Mouse (Mus musculus) kidney, postnatal 0 days (tissue): ENCODE measurements around the gene Endou. TPM values are rescaled to one million over a fixed set of nuclear protein-coding genes. Genes with fewer than 3 reads are reported as not detected.

Source experiments
- ATAC-seq: fragments of 200-750 bp; cut with Nextera tagmentation; replicated peaks from 2 replicates; pipeline ENCODE4 v1.8.0; 2017; ENCODE audit warnings: low read depth, moderate number of reproducible peaks, moderate TSS enrichment, moderate library complexity; ENCODE audit not compliant: low FRiP score
- DNase-seq: peaks from one replicate; pipeline ENCODE4 v3.0.0-alpha.2; 2016; ENCODE audit warnings: low spot score
- H3K27ac ChIP-seq: fragments of 300-500 bp; sonication (generic); 2 replicates; pipeline ENCODE4 v1.5.1; 2014; ENCODE audit warnings: mild to moderate bottlenecking
- H3K27me3 ChIP-seq: fragments of 300-500 bp; sonication (generic); 2 replicates; pipeline ENCODE4 v1.6.1; 2014; ENCODE audit warnings: low read length, mixed read lengths; ENCODE audit not compliant: insufficient read depth
- H3K36me3 ChIP-seq: fragments of 300-500 bp; sonication (generic); 2 replicates; pipeline ENCODE4 v1.6.1; 2014; ENCODE audit warnings: low read length, mixed read lengths; ENCODE audit not compliant: insufficient read depth
- H3K4me1 ChIP-seq: fragments of 300-500 bp; sonication (generic); replicated peaks from 2 replicates; pipeline ENCODE4 v1.6.1; 2014; ENCODE audit warnings: antibody characterized with exemption, low read length, mixed read lengths; ENCODE audit not compliant: insufficient read depth
- H3K4me2 ChIP-seq: fragments of 300-500 bp; sonication (generic); 2 replicates; pipeline ENCODE4 v1.6.1; 2014; ENCODE audit warnings: mild to moderate bottlenecking, low read length, moderate library complexity, mixed read lengths
- H3K4me3 ChIP-seq: fragments of 300-500 bp; sonication (generic); replicated peaks from 2 replicates; pipeline ENCODE4 v1.5.1; 2014; ENCODE audit warnings: low read depth, low read length
- H3K9ac ChIP-seq: fragments of 300-500 bp; sonication (generic); 2 replicates; pipeline ENCODE4 v1.6.1; 2014; ENCODE audit warnings: low read depth, low read length
- H3K9me3 ChIP-seq: fragments of 300-500 bp; sonication (generic); replicated peaks from 2 replicates; pipeline ENCODE4 v1.6.1; 2016; ENCODE audit warnings: low read length, inconsistent platforms, mixed read lengths
- CTCF ChIP-seq: IDR thresholded peaks from 2 replicates; pipeline ENCODE4 v1.5.1; 2016; ENCODE audit warnings: antibody characterized with exemption, low read depth, mild to moderate bottlenecking, moderate library complexity
- WGBS: fragments of 180-500 bp; shearing (Covaris S2); extraction: QIAGEN DNeasy Blood & Tissue Kit; methylation state at CpG from one replicate; pipeline ENCODE4 v1.1.7; 2014; 5-methylcytosine and 5-hydroxymethylcytosine counted together
- polyA plus RNA-seq: library from polyadenylated mRNA; unstranded; fragments of >200 nt; fragmentation: Nextera tagmentation; extraction: Ambion mirVana; gene quantifications from 2 replicates; pipeline ENCODE4 v1.2.1, GENCODE M21; 2015

Gene Endou
- polyA plus RNA-seq, 1 experiment from 2014 or later, result 2.2 TPM

- DNase-seq, result no peak
- H3K4me3 ChIP-seq, result no peak overlapping the region
- no peak overlapping the region for H3K9ac ChIP-seq
- peaks cover 5% of the 10 kb centered on the region; the same call in 1 of the 2 replicates for H3K4me1 ChIP-seq
- H3K36me3 ChIP-seq, result no peaks in the 10 kb centered on the region
- H3K9me3 ChIP-seq, result no peaks in the 10 kb centered on the region
- H3K4me2 ChIP-seq, result no peak overlapping the region
- ATAC-seq, result no peak
- H3K27me3 ChIP-seq, result no peaks in the 10 kb centered on the region
- 95% methylated on average over 1 of the region's 1 CpGs for WGBS
- H3K27ac ChIP-seq, result no peak overlapping the region
- no peak for TF ChIP-seq CTCF
These were observed 15.4 kb downstream of the Endou start for GRCm38 (mm10) chr15:97715734-97716133.

GRCm38 (mm10) chr15:97715083-97715482 is 16.1 kb downstream of the Endou start:
- H3K27me3 ChIP-seq, result no peaks in the 10 kb centered on the region
- H3K27ac ChIP-seq, result no peak overlapping the region
- TF ChIP-seq CTCF, result no peak
- H3K4me2 ChIP-seq, result no peak overlapping the region
- ATAC-seq (no peak), DNase-seq (no peak)
- H3K9me3 ChIP-seq, result no peaks in the 10 kb centered on the region
- no peaks in the 10 kb centered on the region for H3K36me3 ChIP-seq
- no peaks in the 10 kb centered on the region for H3K4me1 ChIP-seq
- no peak overlapping the region for H3K4me3 ChIP-seq
- no peak overlapping the region for H3K9ac ChIP-seq
- WGBS, result 93% methylated on average over 8 of the region's 8 CpGs

- H3K9ac ChIP-seq, result no peak overlapping the region
- no peaks in the 10 kb centered on the region for H3K27me3 ChIP-seq
- no peaks in the 10 kb centered on the region for H3K9me3 ChIP-seq
- no peak for TF ChIP-seq CTCF
- H3K4me1 ChIP-seq, result no peaks in the 10 kb centered on the region
- no peak for ATAC-seq
- no peak overlapping the region for H3K4me3 ChIP-seq
- DNase-seq, result no peak
- 57% methylated on average over 6 of the region's 6 CpGs for WGBS
- no peak overlapping the region for H3K4me2 ChIP-seq
- H3K36me3 ChIP-seq, result no peaks in the 10 kb centered on the region
- H3K27ac ChIP-seq, result no peak overlapping the region
These were observed 18.6 kb downstream of the Endou start for GRCm38 (mm10) chr15:97712546-97712945.

GRCm38 (mm10) chr15:97710906-97711305 is 20.2 kb downstream of the Endou start:
- no peak overlapping the region for H3K9ac ChIP-seq
- DNase-seq (no peak), ATAC-seq (no peak)
- WGBS, result 21% methylated on average over 6 of the region's 6 CpGs
- no peak overlapping the region for H3K4me3 ChIP-seq
- H3K9me3 ChIP-seq, result no peaks in the 10 kb centered on the region
- H3K27me3 ChIP-seq, result no peaks in the 10 kb centered on the region
- H3K27ac ChIP-seq, result no peak overlapping the region
- no peaks in the 10 kb centered on the region for H3K36me3 ChIP-seq
- no peak for TF ChIP-seq CTCF
- H3K4me1 ChIP-seq, result no peaks in the 10 kb centered on the region
- no peak overlapping the region for H3K4me2 ChIP-seq

GRCm38 (mm10) chr15:97705211-97706050 is 25.7 kb downstream of the Endou start, which contains the start of gene Rpap3:
Rpap3 (minus strand) TSS chr15:97705825.
- WGBS, result under 1% methylated on average over 70 of the region's 71 CpGs
- H3K27me3 ChIP-seq, result no peaks in the 10 kb centered on the region
- ATAC-seq (peak; percentile 78), DNase-seq (peak; percentile 90)
- H3K4me1 ChIP-seq, result peaks cover 5% of the 10 kb centered on the region; the same call in 1 of the 2 replicates
- no peaks in the 10 kb centered on the region for H3K9me3 ChIP-seq
- TF ChIP-seq CTCF, result no peak
- H3K4me3 ChIP-seq, result peak within 1 kb of the TSS; percentile 92
- H3K9ac ChIP-seq, result peak within 1 kb of the TSS; percentile 92
- H3K36me3 ChIP-seq, result peaks cover 23% of the 10 kb centered on the region; the same call in 1 of the 2 replicates
- peak within 1 kb of the TSS; percentile 68 for H3K27ac ChIP-seq
- H3K4me2 ChIP-seq, result peak within 1 kb of the TSS; percentile 86

GRCm38 (mm10) chr15:97696616-97697015 is 34.5 kb downstream of the Endou start:
- Histone ChIP-seq H3K27ac (peak overlapping the region; percentile 25; the same call in 1 of the 2 replicates), H3K9ac (no peak overlapping the region), H3K4me3 (no peak overlapping the region), H3K27me3 (no peaks in the 10 kb centered on the region), H3K4me1 (no peaks in the 10 kb centered on the region), H3K36me3 (peaks cover 67% of the 10 kb centered on the region), H3K4me2 (no peak overlapping the region), H3K9me3 (no peaks in the 10 kb centered on the region)
- TF ChIP-seq CTCF, result no peak
- DNase-seq (no peak), ATAC-seq (no peak)
- WGBS, result 82% methylated on average over 10 of the region's 10 CpGs
